Mouse (Mus musculus) hematopoietic stem cell, adult 5-6 weeks (primary cell): ENCODE measurements around the gene Srgap2. TPM values are rescaled to one million over a fixed set of nuclear protein-coding genes. Genes with fewer than 3 reads are reported as not detected.

Experiments
- ATAC-seq, 2 experiments: fragments of 125-278 bp in 1 of 2; replicated peaks in 1 of 2; 2 replicates each; pipeline ENCODE4 v1.8.0; 2016 to 2017; ENCODE audit warnings: inconsistent platforms in 2 of 2, mild to moderate bottlenecking in 2 of 2, moderate number of reproducible peaks in 2 of 2, low read depth in 1 of 2, moderate TSS enrichment in 1 of 2; ENCODE audit not compliant: low FRiP score in 2 of 2, poor library complexity in 2 of 2, severe bottlenecking in 2 of 2, insufficient read depth in 1 of 2, low TSS enrichment in 1 of 2
- total RNA-seq: library from RNA; stranded (forward); fragments of 172-1452, 232-1000 nt; gene quantifications from 2 replicates; pipeline ENCODE4 v1.2.3, GENCODE M21; 2017

The Srgap2 gene
- total RNA-seq, 1 experiment from 2014 or later: 15.6 TPM

DNA sequence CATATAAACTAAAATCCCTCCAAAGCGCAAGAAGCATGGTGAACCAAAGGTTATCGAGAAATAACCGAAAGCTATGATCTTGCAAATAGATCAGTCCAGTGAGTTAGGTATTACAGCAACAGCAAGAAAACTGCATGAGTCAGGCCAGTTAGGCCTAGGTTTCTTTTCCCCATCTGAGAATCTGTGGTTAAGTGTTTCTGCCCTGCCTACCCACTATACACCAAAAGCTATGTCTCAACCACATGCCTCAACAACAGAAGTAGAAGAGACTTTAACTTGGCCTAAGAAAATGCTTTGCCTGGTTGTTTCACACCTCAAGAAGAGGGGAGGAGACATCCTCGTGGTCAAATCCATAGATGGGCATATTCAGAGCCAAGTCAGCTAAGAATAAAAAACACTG lies 80.6 kb downstream of the Srgap2 start:
- ATAC-seq: peak; percentile 32 to 42; a peak in 2 of 4 replicates

- peak; percentile 49 to 72; a peak in 3 of 4 replicates for ATAC-seq
Measured at GRCm38 (mm10) chr1:131438556-131438955, 88.6 kb downstream of the Srgap2 start.

DNA sequence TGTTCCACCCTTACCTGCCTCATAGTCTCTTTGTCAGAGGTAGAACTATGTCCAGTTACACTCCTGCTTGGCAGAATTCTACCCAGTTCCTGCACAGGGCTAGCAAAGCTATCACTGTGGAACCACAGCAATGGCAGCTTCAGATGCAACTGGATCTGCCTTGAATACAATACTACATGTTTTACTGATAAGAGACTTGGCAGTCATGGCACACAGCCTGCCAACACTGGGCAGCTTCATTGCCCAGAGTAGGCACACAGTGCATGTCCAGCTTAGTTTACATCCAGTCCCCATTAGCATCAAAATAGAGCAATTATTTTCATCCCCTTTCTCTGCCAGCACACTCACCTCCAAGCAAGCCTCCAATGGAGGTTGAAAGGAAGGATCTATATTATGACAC lies 89.2 kb downstream of the Srgap2 start:
- ATAC-seq: no peak

DNA sequence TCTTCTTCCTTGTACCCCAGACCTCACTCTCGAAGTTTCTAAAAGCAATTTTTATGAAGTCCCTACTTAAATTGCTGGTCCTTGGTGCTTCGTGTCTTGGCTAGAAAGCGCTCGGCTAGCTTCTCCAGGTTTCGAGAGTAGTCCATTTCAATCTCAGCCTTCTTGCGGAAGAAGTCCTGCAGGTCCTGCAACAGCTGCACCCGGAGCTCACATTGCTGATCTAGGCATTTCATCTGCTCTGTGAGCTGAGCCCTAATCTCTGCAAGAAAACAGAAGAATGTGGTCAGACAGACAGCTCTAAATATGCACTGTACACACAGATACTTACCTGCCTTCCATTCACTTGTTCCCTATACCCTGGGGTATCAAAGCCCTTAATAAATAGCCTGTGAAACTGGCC lies 90.5 kb downstream of the Srgap2 start:
- no peak for ATAC-seq

DNA sequence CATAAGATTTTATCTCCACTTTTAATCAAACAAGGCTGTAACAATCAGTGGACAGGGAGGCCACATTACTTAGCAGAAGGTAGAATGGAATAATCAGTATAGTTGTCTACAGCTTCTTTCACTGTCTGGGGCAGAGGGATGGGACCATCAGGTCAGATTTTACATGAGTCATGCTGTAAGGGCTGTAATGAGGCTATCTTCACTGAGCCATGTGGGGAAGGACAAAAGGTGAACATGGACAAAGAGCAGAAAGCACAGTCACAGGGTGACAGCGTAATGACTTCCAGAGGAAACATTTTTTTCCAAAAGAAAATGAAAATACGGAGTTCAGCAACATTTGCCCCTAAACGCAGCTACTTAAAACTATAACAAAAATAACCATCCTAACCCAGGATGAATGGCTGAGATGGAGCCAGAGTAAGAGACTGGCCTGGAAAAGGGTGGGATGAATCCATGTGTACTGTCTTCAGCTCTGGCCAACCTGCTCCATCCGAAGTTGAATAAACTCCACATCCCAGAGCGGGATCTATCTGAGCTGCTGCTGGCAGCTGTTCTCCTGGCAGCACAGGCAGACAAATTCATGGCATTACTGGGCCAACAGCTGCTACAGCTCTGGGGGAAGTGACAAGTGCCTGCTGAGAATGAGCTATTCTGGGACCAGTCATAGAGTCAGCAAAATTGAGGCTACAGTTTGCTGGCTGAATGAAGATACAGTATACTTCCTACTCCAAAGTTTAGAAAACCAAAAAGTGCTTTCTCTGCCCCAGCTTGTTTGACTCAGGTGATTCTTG lies 95.5 kb downstream of the Srgap2 start:
- ATAC-seq: peak; percentile 25 to 53; a peak in 2 of 4 replicates

- ATAC-seq: peak; percentile 31 to 42; a peak in 2 of 4 replicates
Measured at GRCm38 (mm10) chr1:131427140-131427821, 99.9 kb downstream of the Srgap2 start.

GRCm38 (mm10) chr1:131423061-131423460 lies 104.1 kb downstream of the Srgap2 start:
- no peak for ATAC-seq

DNA sequence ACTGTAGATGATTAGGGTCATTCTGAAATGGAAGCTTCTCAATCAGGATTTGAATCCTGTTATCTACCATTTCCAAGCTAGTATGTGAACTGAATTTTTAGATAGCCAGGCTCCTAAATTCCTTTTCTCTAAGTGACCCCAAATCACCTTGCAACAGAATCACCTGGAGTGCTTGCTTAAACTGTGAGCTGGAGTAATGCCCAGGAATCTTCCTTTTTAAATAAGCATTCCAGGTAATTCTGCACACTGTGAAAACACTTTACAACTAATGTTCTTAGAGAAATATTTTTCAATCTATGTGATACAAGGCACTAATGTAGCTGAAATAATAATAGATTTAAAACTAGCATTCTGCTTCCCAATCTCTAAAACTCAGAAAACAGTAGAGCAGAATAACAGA lies 106.0 kb downstream of the Srgap2 start:
- no peak for ATAC-seq

GRCm38 (mm10) chr1:131420660-131421059 lies 106.5 kb downstream of the Srgap2 start:
- ATAC-seq: no peak

DNA sequence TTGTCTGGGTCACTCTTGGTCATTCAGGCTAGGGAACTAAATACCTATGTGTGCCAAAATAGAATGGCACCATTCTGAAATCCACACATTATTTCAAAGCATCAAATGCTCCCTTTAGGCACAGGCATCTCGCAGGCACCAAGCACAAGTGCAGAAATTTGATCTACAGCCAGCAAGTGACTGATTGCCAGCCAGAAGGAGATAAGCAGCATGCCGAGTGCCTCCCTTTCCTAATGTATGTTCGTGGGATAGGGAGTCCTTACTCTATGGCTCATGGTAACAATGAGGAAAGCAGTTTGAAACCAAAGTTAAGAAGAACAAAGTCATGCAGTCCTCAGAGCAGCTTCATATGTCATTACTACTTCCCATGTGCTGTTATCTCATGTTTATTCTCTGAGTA lies 107.8 kb downstream of the Srgap2 start:
- no peak for ATAC-seq

GRCm38 (mm10) chr1:131417821-131418660 lies 109.1 kb downstream of the Srgap2 start:
- ATAC-seq: no peak

- no peak for ATAC-seq
Measured at GRCm38 (mm10) chr1:131417059-131417750, 109.9 kb downstream of the Srgap2 start.

- no peak for ATAC-seq
Measured at GRCm38 (mm10) chr1:131403567-131403966, 123.6 kb downstream of the Srgap2 start.

DNA sequence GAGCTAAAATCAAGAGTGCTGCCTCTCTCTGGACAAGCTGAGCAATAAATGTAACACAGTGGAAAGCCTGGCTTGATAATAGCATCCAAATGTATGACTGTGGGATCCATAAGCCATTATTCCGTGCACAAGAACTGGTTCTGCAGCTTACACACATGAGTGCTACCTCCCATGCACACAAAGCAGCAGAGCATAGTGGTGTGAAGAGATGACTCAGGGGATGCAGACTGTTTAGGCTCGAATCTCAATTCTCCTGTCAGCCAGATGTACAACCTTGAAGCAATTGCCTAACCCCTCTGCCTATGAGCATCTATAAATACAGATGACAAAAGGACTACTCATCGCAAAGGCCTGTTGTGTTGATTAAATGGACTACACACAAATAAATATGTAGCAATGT lies 126.3 kb downstream of the Srgap2 start:
- ATAC-seq: no peak

DNA sequence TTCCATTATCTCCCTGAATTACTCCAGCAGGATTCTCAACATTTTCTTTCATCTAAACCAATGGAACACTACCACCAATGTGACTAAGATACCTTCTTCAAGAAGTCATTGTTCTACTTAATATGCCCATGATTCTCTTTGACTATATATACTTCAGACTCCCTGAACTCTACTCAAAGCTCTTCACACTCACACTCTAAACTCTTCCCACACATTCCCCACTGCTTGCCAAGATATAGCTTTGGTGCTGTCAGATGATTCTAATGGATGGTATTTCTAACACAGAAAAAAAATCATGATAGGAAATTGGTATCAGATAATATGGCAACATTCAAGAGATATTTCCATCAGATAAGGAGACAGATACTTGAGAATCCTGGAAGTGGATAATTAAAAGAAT lies 129.0 kb downstream of the Srgap2 start:
- no peak for ATAC-seq

- ATAC-seq: peak; percentile 88 to 97
Measured at GRCm38 (mm10) chr1:131384406-131384805, 142.7 kb downstream of the Srgap2 start.

GRCm38 (mm10) chr1:131382184-131382583 lies 145.0 kb downstream of the Srgap2 start:
- ATAC-seq: no peak
